Mouse (Mus musculus): ENCODE results near the gene Gm47996. TPM values are rescaled to one million over a fixed set of nuclear protein-coding genes. Genes with fewer than 3 reads are reported as not detected.

Gm47996 gene
- not detected in 2 replicates for polyA plus RNA-seq (2012; rRNA removed)

GRCm38 (mm10) chr1:151209824-151210355, at the start of gene Gm47996:
Gene Gm47996 (plus strand): TSS chr1:151210131.

DNA sequence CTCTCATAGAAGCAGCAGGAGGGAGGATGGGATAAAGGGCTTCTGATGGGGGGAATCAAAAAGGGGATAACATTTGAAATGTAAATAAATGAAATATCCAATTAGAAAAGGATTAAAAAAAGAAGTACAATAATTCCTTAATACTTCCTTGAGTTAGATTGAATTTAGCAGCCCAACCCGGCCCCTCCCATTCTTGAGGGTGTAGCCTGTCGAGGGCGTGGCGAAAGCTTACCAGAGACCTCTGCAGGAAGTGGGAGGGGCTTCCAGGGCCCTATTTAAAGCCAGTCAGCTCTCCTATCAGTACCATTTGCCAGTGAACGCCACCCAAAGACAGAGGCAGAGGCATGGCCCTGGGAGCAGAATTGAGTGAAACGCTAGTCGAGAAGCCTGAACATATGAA, 27.7 kb upstream of the Gm47996 start, which contains the start of gene Gm47985:
Gene Gm47985 (plus strand): TSS at position 272 of the 400 bp plus-strand sequence.

DNA sequence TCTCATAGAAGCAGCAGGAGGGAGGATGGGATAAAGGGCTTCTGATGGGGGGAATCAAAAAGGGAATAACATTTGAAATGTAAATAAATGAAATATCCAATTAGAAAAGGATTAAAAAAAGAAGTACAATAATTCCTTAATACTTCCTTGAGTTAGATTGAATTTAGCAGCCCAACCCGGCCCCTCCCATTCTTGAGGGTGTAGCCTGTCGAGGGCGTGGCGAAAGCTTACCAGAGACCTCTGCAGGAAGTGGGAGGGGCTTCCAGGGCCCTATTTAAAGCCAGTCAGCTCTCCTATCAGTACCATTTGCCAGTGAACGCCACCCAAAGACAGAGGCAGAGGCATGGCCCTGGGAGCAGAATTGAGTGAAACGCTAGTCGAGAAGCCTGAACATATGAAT, 17.9 kb upstream of the Gm47996 start, which contains the start of gene Gm8947:
Gene Gm8947 (plus strand): TSS at position 302 of the 400 bp plus-strand sequence.

DNA sequence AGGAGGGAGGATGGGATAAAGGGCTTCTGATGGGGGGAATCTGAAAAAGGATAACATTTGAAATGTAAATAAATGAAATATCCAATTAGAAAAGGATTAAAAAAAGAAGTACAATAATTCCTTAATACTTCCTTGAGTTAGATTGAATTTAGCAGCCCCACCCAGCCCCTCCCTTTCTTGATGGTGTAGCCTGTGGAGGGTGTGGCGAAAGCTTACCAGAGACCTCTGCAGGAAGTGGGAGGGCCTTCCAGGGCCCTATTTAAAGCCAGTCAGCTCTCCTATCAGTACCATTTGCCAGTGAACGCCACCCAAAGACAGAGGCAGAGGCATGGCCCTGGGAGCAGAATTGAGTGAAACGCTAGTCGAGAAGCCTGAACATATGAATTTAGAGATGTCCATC, 11.8 kb upstream of the Gm47996 start, which contains the start of gene Gm47995:
Gene Gm47995 (plus strand): TSS at position 329 of the 400 bp plus-strand sequence.

GRCm38 (mm10) chr1:151203818-151204217, 6.1 kb upstream of the Gm47996 start, which contains the start of gene 3110040M04Rik:
Gene 3110040M04Rik (plus strand): TSS chr1:151204121.

Other genes starting within 250 kb of the Gm47996 start
- gene Hmcn1, start 216.7 kb upstream of the Gm47996 start, polyA plus RNA-seq (2012; rRNA removed) = 8.2 and 26.9 TPM in 2 replicates
- gene Gm47985, start 27.6 kb upstream of the Gm47996 start, polyA plus RNA-seq (2012; rRNA removed) = 0.06 TPM in 2 replicates
- not detected in 2 replicates for gene Gm8947, start 17.8 kb upstream of the Gm47996 start, polyA plus RNA-seq (2012; rRNA removed)
- gene Gm47995, start 11.7 kb upstream of the Gm47996 start, polyA plus RNA-seq (2012; rRNA removed) = 0.14 TPM in 1 of 2 replicates, not detected in the other
- 0.08 TPM in 1 of 2 replicates, not detected in the other for gene 3110040M04Rik, start 6.0 kb upstream of the Gm47996 start, polyA plus RNA-seq (2012; rRNA removed)
- gene Ivns1abp, start 134.3 kb downstream of the Gm47996 start, polyA plus RNA-seq (2012; rRNA removed) = 228 and 273 TPM in 2 replicates
- 21.6 and 23.7 TPM in 2 replicates for gene Swt1, start 218.3 kb downstream of the Gm47996 start, polyA plus RNA-seq (2012; rRNA removed)
- gene Trmt1l, start 218.4 kb downstream of the Gm47996 start, polyA plus RNA-seq (2012; rRNA removed) = 33.2 and 37.4 TPM in 2 replicates